Mouse (Mus musculus) spleen, adult 18-20 months (tissue): Measurements from ENCODE around the gene Vmn2r58.
"Not testable (repeated sequence)": the region's sequence is repeated elsewhere in the genome, so short reads cannot be mapped to it uniquely, and the experiment has no call there.

ENCODE experiments used
- DNase-seq, 2 experiments: peaks; one replicate each; pipeline ENCODE4 v3.0.0; 2022; ENCODE audit warnings: mixed read lengths in 2 of 2

Vmn2r58 gene

DNA sequence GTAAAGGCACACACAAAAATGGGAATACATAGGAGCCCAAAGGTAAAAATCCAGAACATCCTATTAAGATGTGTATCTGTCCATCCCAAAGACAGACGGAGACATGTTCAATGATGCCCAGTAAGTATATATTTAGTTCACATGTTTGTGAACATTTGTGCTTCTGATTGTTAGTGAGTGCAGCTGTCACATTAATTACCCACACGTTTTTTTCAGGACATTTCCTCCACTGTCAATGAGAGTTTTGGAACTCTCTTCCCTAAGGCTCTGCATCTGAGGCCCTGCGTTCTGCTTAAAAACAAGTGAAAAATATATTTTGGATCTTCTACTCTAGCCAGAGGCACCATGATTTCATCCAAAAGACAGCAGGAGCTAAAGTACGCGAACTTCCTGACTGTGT is at the start of gene Vmn2r58:
TSS of gene Vmn2r58 (minus strand) at position 101 of the 400 bp plus-strand sequence.
- not testable (repeated sequence) for DNase-seq
